Mouse (Mus musculus) thymus, adult 2 months (tissue): ENCODE results near the gene Prkag3. TPM values are rescaled to one million over a fixed set of nuclear protein-coding genes. Genes with fewer than 3 reads are reported as not detected.

Experiments used
- DNase-seq: peaks from one replicate; pipeline ENCODE4 v3.0.0; 2021
- H3K27ac ChIP-seq: fragments of 200-500 bp; 2 replicates; pipeline ENCODE4 v1.5.1; 2012; ENCODE audit warnings: low read length, control low read depth; ENCODE audit not compliant: control insufficient read depth, insufficient read depth
- H3K27me3 ChIP-seq: fragments of 200-500 bp; 2 replicates; pipeline ENCODE4 v1.6.1; 2012; ENCODE audit warnings: mild to moderate bottlenecking, low read length, moderate library complexity, mixed read lengths; ENCODE audit not compliant: control insufficient read depth, insufficient read depth
- H3K36me3 ChIP-seq: fragments of 200-500 bp; 2 replicates; pipeline ENCODE4 v1.6.1; 2012; ENCODE audit warnings: mild to moderate bottlenecking, low read length, moderate library complexity; ENCODE audit not compliant: control insufficient read depth, insufficient read depth
- H3K4me1 ChIP-seq: fragments of 200-500 bp; replicated peaks from 2 replicates; pipeline ENCODE4 v1.6.1; 2012; ENCODE audit warnings: low read length; ENCODE audit not compliant: control insufficient read depth, insufficient read depth
- H3K4me3 ChIP-seq: fragments of 200-500 bp; 2 replicates; pipeline ENCODE4 v1.5.1; 2012; ENCODE audit warnings: mild to moderate bottlenecking, low read length, control low read depth, moderate library complexity; ENCODE audit not compliant: control insufficient read depth, insufficient read depth
- CTCF ChIP-seq: fragments of 200-500 bp; IDR thresholded peaks from 2 replicates; pipeline ENCODE4 v1.5.1; 2012; ENCODE audit warnings: mild to moderate bottlenecking, control low read depth, low read length, moderate library complexity, borderline replicate concordance; ENCODE audit not compliant: control insufficient read depth, poor library complexity, insufficient read depth; ENCODE audit errors: extremely low read depth
- POLR2A ChIP-seq: fragments of 200-500 bp; IDR thresholded peaks from 2 replicates; pipeline ENCODE4 v1.6.1; 2012; ENCODE audit warnings: mild to moderate bottlenecking, low read length, control low read depth, moderate library complexity; ENCODE audit not compliant: control insufficient read depth, poor library complexity, insufficient read depth; ENCODE audit errors: extremely low read depth
- WGBS: fragments of 180-500 bp; shearing (Covaris S2); methylation state at CpG from one replicate; pipeline ENCODE4 v1.1.7; 2018; 5-methylcytosine and 5-hydroxymethylcytosine counted together
- polyA plus RNA-seq: library from polyadenylated mRNA; depleted of rRNA; stranded (reverse); fragments of >200 nt; gene quantifications from 2 replicates; pipeline ENCODE4 v1.2.3, GENCODE M21; 2012

The Prkag3 gene
- polyA plus RNA-seq, 1 experiment = 0.38 TPM

GRCm38 (mm10) chr1:74752150-74752549 is 3.1 kb upstream of the Prkag3 start:
- no peak for DNase-seq
- Histone ChIP-seq H3K36me3 (no peaks in the 10 kb centered on the region), H3K4me1 (peaks cover 13% of the 10 kb centered on the region), H3K4me3 (no peak overlapping the region), H3K27ac (no peak overlapping the region), H3K27me3 (no peaks in the 10 kb centered on the region)
- WGBS = 93% methylated on average over 8 of the region's 8 CpGs
- TF ChIP-seq CTCF (no peak), POLR2A (no peak)

- Histone ChIP-seq H3K27me3 (no peaks in the 10 kb centered on the region), H3K4me3 (no peak overlapping the region), H3K4me1 (peaks cover 13% of the 10 kb centered on the region), H3K36me3 (no peaks in the 10 kb centered on the region), H3K27ac (no peak overlapping the region)
- TF ChIP-seq POLR2A (no peak), CTCF (no peak)
- WGBS = 93% methylated on average over 4 of the region's 4 CpGs
- DNase-seq = no peak
These were observed 1.7 kb upstream of the Prkag3 start for GRCm38 (mm10) chr1:74750683-74751082.

- H3K27me3 ChIP-seq = no peaks in the 10 kb centered on the region
- H3K4me1 ChIP-seq = peaks cover 12% of the 10 kb centered on the region
- no peaks in the 10 kb centered on the region for H3K36me3 ChIP-seq
- no peak overlapping the region for H3K27ac ChIP-seq
- no peak for TF ChIP-seq CTCF
- TF ChIP-seq POLR2A = no peak
- 92% methylated on average over 7 of the region's 7 CpGs for WGBS
- DNase-seq = no peak
- no peak overlapping the region for H3K4me3 ChIP-seq
These were observed 280 bp upstream of the Prkag3 start for GRCm38 (mm10) chr1:74749301-74749700.

- no peak overlapping the region for H3K4me3 ChIP-seq
- 90% methylated on average over 5 of the region's 5 CpGs for WGBS
- H3K27me3 ChIP-seq = no peaks in the 10 kb centered on the region
These were observed 1.7 kb downstream of the Prkag3 start for GRCm38 (mm10) chr1:74747335-74747734.

GRCm38 (mm10) chr1:74740846-74741245 is 8.2 kb downstream of the Prkag3 start:
- Histone ChIP-seq H3K4me3 (no peak overlapping the region), H3K36me3 (no peaks in the 10 kb centered on the region), H3K4me1 (no peaks in the 10 kb centered on the region), H3K27ac (no peak overlapping the region), H3K27me3 (no peaks in the 10 kb centered on the region)
- TF ChIP-seq CTCF (no peak), POLR2A (no peak)
- WGBS = 91% methylated on average over 7 of the region's 7 CpGs
- no peak for DNase-seq

More at GRCm38 (mm10) chr1:74747335-74747734, 1.7 kb downstream of the Prkag3 start:
- TF ChIP-seq POLR2A = no peak
- no peak for TF ChIP-seq CTCF
- Histone ChIP-seq H3K4me1 (no peaks in the 10 kb centered on the region), H3K36me3 (no peaks in the 10 kb centered on the region), H3K27ac (no peak overlapping the region)
- no peak for DNase-seq

GRCm38 (mm10) chr1:74737500-74737899 is 11.5 kb downstream of the Prkag3 start:
- Histone ChIP-seq H3K27ac (no peak overlapping the region), H3K36me3 (no peaks in the 10 kb centered on the region), H3K4me3 (no peak overlapping the region), H3K27me3 (no peaks in the 10 kb centered on the region), H3K4me1 (no peaks in the 10 kb centered on the region)
- WGBS = 92% methylated on average over 7 of the region's 7 CpGs
- no peak for DNase-seq
- no peak for TF ChIP-seq POLR2A
- no peak for TF ChIP-seq CTCF

GRCm38 (mm10) chr1:74736977-74737376 is 12.0 kb downstream of the Prkag3 start:
- Histone ChIP-seq H3K27ac (no peak overlapping the region), H3K27me3 (no peaks in the 10 kb centered on the region), H3K36me3 (no peaks in the 10 kb centered on the region), H3K4me3 (no peak overlapping the region), H3K4me1 (no peaks in the 10 kb centered on the region)
- no peak for DNase-seq
- 94% methylated on average over 12 of the region's 12 CpGs for WGBS
- TF ChIP-seq CTCF (no peak), POLR2A (no peak)
